Mouse (Mus musculus): Measurements from ENCODE around the gene Il12rb2.

DNA sequence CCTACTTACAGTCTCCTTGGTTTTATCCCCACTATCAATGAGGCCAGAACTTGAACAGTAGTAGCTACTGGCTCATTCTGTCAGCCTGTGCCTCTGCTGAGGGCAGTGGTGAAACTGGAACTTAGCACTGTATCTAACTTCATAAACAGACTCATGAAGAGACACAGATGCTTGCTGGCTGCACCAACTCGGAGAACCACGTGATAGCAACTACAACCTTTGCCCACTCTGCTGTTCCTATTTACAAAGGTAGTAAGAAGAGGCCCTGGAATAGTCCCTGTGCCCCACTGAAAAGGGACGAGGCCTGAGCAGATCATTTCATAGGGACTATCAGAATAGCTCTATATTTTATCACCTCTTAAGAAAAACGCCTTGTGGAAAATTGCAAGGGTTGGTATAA lies 75.7 kb downstream of the Il12rb2 start:
- TF ChIP-seq CTCF (IDR thresholded peaks at IDR 0.05; ENCODE audit: control insufficient read depth, insufficient read depth, insufficient read length): no peak
- no peak for TF ChIP-seq MYOG (IDR thresholded peaks at IDR 0.05; ENCODE audit: control insufficient read depth, extremely low read depth, insufficient read length)
- TF ChIP-seq MAX (IDR thresholded peaks at IDR 0.05): no peak
- TF ChIP-seq USF1 (IDR thresholded peaks at IDR 0.05; ENCODE audit: low read depth): no peak
